Mouse (Mus musculus) heart, postnatal 0 days (tissue): Measurements from ENCODE around the gene Lcp2.

Source experiments
- CTCF ChIP-seq: IDR thresholded peaks from 2 replicates; pipeline ENCODE4 v1.5.1; 2016; ENCODE audit warnings: antibody characterized with exemption, control low read depth, low read depth
- EP300 ChIP-seq: IDR thresholded peaks from 2 replicates; pipeline ENCODE4 v1.6.1; 2016; ENCODE audit warnings: antibody characterized with exemption, low read depth

DNA sequence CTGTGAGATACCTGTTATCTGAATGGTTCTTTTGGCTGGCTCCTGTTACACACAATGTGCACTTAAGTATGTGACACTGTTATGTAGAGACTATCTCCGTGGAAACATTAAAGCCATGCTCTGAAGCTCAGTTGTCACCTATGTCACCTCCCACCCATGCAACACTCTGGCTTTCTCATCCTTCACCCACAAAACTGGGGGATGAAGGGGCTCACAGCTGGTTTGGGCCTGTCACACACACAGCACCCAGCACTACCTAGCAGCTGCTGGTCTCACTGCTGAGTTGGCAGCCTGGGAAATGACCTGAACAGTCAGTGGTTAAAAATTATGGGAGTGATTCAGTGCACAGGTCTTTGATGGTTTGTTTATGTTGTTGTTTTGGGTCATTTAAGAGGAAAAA is 3.3 kb downstream of the Lcp2 start:
- TF ChIP-seq EP300 (no peak), CTCF (no peak)
